Mouse (Mus musculus): ENCODE measurements around the gene Nab1. TPM values are rescaled to one million over a fixed set of nuclear protein-coding genes. Genes with fewer than 3 reads are reported as not detected.
"Not testable (repeated sequence)": the region's sequence is repeated elsewhere in the genome, so short reads cannot be mapped to it uniquely, and the experiment has no call there.

Nab1 gene
- polyA plus RNA-seq (2017; shearing (Covaris generic)): 10 to 100 TPM; 24.5 to 38.8 (median 26.0) TPM

DNA sequence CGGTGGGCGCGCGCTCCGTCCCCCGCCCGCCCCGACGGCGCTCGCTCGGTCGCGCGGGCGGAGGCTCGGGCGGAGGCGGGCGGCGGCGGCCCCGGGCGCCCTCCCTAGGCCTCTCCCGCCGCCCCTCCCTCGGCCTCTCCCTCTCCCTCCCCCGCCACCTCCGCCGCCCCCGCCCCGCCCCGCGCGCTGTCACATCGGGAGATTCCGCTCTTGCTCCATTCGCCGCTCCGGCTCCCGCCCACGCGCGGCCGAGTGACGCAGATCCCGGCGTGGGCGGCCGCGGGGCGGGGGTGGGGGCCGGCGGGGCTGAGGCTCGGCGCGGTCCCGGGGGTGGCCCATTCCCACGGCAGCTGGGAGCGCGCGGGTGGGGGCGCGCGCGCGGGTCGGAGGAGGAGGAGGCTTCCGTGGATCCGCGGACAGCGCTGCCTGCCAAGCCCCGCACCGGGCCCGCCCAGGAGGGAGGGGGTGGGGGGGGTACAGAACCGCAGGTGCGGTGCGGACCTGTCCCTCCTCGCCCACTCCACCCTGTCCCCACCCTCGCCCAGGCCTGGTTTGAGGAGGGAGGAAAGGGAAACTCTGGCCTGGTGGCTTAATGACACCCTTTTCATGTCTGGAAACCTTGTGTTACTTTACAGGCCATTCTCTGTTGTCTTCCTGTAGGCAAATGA lies at the start of gene Nab1:
Gene Nab1, minus strand, starts transcription at position 366 of the 668 bp plus-strand sequence.
- ATAC-seq: peak; percentile 48

DNA sequence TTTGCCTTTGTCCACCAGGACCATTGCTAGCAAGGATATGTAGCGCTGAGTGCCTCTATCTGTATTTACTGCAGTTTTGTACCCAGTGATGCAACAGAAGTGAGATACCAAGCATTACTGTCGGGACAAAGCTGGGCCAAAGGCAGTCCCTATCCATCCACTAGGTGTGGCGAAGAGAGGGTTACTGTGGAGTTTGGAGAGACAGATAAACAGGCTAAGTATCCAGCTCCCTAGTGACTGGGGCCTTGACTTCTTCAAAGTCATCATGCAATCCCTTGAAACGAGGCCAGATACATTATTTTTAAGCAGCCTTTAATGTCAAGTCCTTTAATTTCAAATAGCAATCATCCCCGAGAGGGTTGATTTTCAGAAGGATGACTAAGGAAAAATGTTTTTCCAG lies 47.0 kb upstream of the Nab1 start:
- no peak for ATAC-seq

DNA sequence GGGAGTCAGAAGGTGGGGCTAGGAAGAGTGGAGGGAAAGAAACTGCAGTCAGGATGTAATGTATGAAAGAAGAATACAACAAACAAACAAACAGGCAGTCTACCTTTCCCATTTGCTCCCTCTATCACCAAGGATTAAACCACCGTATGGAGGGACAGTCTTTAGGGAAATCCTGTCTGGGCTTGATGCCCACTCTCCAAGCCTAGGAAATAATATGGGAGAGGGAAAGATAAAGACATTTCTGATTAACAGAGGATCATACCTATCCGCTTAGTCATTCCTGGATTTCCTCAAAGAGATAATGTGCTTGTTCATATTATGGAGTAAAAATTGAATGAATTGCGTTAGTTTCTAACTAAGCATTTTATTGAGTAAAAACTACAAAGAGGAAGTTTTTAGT lies 46.3 kb upstream of the Nab1 start:
- no peak for ATAC-seq

DNA sequence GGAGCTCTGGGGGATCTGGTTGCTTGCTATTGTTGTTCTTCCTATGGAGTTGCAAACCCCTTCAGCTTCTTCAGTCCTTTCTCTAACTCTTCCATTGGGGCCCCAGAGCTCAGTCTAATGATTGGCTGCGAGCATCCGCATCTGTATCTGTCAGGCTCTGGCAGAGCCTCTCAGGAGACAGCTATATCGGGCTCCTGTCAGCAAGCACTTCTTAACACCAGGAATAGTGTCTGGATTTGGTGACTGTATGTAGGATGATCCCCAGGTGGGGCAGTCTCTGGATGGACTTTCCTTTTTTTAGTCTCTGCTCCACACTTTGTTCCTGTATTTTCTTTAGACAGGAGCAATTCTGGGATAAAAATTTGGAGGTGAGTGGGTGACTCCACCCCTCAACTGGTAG lies 39.6 kb upstream of the Nab1 start:
- not testable (repeated sequence) for ATAC-seq

DNA sequence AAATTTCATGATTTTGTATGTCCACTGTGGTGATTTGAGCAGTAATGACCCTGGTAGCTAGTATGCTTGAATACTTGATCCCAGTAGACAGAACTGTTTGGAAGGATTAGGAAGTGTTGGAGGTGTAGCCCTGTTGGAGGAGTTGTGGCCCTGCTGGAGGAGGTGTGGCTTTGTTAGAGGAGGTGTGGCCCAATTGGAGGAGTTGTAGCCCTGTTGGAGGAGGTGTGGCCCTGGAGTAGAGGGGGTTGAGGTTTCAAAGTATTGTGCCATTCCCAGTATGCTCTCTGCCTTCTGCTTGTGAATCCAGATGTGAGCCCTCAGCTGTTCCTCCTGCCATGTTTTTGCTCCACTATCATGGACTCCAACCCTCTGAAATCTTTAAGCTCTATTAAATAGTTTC lies 29.5 kb upstream of the Nab1 start:
- no peak for ATAC-seq

DNA sequence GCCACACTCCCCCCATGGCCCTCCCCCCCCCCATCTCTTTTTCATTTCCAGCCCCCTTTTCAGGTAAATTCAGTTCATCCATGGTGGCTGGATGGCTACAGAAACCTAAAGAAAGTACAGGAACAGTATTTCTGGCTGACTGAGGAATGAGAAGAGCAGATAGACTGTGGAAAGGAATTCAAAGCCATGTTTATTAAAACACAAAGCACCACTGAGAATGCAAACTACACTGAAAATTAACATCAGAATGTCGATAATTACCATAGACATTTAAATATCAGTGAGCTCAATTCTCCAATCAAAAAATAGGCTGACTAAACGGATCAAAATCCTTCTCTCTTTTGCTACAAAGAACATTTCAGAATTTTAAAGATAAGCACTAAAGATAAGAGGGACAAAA lies 27.2 kb upstream of the Nab1 start:
- no peak for ATAC-seq

DNA sequence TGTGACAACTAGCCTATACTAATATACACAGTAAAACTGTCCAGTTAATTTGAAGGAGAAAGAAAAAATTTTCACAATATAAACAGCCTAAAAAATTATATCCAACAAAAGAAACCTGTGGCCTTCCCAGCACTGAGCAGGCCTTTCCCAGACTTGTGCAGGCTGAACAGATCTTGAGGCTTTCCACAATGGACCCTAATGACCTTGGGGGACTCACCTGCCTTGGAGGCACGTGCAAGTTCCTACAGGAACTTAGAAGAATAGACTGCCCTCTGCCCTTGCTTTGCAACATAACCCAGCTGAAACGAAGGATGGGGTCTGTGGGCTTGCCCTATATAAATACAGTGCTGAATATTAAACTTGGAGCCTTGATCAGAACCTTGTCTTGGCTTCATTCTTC lies 26.8 kb upstream of the Nab1 start:
- no peak for ATAC-seq

DNA sequence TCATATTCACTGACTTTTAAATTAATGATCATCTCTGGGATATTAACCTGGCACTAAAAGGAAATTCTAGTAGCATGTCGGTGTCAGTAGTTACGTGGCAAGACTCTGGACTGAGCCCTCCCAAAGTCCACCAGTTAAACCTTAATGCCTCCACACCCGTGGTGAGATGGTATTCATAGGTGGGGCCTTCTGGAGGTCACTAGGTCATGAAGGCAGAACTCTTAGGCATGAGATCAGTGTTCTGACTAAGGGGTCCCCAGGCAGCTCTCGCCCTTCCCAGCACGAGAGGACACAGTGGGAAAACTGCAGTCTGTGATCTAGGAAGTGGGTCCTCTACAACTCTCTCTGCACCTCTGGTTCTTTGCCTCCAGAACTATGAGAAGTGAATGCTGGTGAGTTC lies 24.2 kb upstream of the Nab1 start:
- ATAC-seq: no peak

DNA sequence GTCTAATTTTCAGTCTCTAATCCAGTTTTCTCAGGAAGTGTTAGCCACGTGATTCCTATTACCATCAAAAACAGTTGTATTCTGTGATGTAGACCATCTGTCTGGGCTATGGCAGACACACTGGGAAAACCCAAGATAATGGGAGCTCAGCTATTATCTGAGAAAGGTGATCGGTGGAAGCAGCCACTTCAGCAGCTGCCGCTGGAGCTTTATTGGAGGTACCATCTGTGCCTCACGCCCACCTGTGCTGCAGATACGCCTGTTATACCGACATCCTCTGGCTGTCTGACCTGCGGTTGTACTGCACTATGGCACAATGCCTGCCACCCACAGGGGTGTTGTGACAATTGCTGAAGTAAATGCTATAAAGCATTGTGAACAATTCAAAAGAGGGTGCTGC lies 23.7 kb upstream of the Nab1 start:
- no peak for ATAC-seq

DNA sequence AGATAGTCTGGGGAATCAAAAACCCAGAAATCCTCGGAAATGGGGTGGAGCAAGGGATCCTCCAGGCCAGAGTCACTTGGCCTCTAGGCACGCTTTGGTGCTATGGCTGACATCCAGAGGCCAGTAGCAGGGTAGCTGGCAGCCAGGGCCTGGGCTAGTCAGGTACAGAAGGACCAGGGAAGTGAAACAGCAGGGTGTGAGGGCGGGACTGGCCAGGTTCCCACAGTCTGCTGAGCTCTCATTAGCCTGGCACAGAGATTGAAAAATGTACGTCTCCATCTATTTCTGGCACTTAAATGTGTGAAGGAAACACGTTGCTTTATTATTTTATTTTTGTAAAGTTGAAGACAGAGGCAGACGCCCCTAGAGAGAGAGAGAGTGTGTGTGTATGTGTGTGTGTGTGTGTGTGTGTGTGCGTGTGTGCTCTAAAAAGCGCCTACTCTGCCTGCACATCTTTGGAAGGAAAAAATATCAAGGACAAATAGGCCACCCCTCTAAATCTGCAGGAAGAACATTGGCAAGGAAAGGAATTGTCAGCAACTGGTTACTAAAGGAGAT lies 21.0 kb upstream of the Nab1 start:
- ATAC-seq: no peak

DNA sequence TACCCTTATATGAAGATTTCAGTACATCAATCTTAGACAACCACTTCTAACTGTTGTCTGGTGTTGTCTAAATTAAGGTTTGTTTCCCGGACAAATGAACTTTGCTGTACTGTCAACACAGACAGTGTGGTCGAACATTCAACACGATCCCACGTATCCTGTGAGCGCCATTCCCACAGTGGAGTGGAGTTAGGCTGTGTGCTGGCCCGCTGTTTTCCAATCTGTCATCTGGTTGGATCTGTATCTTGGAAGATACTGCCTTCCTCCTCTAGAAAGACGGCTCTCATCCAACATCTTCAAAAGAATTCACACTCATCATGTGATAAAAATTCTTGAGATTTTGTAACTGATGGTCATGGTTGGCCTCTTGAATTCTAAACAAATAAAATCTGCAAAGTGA lies 19.7 kb upstream of the Nab1 start:
- no peak for ATAC-seq

DNA sequence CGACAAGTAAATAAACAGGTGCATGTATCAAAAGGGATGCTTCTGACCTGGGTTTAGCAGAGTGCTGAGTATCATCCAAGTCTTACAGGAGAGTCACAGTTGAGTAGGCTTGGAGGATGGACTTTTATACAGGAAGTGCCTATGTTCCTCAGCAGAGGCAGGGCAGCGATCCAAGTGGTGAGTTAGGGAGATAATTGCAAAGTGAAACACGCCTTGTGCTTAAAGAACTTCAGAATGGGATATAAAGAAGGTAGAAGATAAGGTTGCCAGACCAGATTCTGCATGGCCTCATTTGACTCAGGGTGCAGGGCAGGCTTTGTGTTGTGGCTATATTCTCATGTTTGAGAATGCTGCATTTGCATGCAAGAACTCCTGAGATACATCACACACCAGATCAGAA lies 14.8 kb upstream of the Nab1 start:
- ATAC-seq: no peak

DNA sequence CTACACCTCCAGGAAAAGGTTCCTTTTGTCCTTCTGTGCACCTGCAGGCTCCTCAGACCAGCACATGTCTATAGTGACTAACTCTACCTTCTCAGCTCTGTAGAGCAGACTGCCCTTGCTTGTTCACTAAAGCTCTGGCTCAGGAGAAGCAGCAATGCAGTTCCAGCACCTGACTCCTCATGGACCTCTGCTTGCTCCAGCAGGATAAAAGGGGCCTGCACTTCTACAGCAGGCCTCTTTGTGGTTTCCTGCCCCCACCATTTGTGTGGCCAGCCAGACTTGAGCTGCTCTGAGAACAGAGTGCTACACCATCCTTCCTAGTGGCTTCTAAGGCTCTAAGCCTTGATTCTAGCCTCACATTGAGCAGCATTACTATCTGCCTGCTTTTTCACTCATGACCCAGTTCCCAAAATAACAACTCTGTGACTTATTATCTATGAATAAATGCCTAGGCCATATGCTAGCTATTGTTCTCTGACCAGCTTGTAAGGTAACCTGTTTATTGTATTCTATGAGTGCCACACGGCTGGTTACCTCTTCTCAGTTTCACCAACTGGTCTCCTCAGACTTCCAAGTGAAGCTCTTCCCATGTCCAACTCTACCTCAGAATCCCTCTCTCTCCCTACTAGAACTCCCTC lies 11.4 kb upstream of the Nab1 start:
- no peak for ATAC-seq

DNA sequence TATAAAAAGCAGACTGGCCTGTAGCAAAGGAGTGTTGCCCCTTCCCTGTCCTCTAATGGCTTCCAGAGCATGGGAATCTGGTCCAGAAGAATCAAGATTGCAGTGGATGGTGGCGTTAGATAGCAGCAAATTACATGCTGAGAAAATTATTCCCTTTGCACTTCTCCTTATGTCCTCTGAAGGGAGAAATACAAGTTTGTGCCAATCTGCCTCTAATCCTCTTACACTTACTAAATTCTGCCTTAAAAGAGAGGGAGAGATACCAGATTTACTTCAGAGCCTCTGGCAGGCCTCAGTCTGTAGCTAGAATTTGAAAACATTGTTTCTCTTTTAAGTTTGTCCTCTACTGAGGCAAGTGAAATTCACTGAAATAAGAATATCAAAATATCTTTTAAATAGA lies 5.7 kb upstream of the Nab1 start:
- ATAC-seq: no peak

DNA sequence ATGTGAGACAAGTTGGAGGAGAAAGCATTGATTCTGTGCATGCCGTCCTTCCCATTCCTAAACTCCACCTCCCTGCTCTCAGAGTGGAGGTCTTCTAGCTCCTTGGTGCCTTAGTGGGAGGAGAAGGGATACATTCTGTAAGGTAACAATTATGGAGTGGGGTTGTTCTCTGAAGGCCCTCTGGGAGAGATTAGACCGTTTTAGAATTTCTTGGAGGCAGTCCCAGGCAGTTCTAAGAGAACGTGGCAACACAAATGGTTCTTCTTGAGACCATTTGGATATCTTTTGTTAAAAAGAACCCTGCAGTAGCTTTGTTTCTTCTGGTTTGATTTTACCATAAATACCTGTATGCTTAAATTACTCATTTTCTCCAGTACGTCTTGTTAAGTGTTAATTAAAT lies 1.8 kb upstream of the Nab1 start:
- ATAC-seq: no peak

DNA sequence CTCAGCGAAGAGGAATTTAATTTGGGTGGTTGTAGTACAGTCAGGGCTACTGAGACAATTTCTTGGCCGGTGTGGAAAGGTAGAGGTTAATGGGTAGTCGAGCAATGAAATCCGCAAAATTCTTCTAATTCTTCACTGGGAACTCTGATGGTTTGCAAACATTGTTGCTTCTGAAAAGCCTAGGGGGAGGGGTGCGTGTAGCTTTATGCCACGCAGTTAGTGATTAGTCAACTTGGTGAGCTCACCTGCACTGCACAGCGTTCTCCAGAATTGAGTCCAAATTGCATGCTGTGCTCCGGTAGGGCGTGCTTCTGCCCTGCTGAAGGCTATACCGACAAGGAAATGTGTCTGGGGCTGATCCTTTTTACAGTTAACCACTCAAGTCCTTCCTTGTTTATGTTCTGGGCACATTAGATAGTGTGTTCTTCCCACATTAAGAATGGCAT lies 1.2 kb upstream of the Nab1 start:
- ATAC-seq: peak; percentile 24

DNA sequence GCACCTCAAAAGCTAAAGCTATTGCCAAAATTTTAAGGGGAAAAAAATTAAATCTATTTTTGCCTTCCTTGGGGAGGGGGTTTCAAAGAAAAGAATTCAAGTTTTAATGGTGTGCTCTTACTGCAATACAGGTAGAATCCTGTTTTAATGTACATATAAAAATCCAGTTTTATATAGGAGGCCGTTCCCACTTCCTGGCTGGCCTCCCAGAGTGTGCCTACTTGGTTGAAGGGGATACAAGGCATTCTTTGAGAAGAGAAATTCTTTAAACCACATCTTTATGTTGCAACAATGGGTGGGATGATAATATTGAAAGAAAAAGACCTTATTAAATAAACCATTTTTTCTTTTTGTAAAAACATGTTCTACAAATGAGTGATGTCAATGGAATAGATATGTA lies 611 bp upstream of the Nab1 start:
- ATAC-seq: no peak

DNA sequence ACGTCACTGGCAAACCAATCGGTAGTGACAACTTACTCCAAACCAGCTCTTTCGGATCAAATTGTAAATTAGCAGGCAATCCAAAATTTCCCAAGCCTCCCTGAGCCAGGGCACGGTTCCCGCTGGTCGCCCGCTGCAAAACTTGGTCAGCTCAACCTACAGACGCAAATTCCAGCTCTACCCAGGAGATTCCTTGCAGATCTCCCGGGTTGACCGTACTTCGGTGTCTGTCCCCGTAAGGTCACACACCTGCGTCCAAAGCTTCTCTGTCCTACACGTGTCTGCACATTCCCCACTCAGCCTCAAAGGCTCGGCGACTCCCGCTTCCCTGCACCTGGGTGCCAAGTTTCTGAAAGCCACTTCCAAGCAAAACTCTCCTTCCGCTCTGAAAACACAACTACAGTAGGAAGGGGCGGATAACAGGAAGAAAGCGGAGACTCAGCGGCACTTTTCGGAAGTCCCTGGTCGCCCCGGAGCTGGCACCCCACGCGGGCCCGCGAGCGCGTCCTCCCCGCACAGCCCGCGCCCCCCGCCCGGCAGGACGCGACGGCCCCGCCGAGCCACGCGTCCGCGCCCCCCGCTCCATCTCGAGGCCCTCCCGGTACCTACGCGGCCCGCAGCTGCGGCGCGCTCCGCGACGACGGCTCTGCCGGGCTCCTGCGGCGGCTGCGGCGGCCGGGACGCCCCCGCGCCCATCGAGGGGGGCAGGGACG lies 722 bp downstream of the Nab1 start:
- ATAC-seq: peak; percentile 68

DNA sequence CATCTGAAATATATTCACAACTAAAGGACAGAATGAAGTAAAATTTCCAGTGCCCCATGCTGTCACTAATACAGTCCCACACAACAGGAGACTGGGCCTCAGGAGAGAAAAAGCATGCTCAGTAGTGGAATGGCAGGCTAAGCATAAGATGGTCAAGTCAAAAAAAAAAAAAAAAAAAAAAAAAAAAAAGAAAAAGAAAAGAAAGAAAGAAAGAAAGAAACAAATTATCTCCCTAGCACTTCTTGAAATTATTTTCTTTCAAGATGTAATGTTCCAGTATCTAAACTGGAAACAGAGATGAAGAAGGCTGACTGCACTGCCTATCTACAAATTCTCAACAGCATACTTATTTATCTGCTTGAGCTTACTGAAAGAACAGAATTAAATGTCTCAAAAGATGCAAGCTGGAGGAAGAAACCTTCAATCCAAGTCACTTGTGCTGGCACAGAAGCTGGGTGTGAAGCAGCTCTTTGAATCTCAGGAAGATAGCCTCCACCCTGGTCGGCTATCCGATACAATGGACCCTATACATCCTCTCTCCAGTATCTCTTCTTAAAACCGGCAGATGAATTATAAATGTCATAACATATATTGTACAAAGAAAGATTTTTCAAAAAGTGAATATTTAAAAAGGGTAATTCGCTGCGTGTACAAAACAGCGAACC lies 1.6 kb downstream of the Nab1 start:
- no peak for ATAC-seq

DNA sequence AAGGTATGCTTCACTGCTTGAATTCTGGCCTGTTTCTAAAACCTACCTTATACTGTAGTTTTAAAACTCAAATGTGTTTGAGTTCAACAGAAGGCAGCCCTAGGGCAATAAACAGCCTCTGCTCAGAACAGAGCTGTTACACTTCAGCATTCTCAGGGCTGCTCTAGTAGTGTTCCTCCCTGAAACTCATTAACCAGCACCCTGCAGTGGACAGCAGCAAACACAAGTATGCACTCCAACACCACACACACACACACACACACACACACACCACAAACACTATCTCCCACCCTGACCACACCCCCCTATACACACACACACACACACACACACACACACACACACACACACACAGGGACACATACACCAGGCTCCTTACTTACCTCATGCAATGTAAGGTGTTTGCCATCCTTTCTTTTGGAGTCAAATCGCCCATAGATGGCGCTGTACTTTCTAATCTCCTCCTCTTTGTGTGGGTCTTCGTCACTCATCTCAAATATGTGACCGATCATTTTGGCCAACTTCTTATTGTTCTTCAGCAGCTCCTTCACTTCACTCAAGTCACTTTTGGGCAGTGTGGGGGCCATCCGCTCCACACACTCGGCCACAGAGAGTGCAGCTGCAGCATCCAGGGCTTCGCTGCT lies 10.8 kb downstream of the Nab1 start:
- no peak for ATAC-seq

DNA sequence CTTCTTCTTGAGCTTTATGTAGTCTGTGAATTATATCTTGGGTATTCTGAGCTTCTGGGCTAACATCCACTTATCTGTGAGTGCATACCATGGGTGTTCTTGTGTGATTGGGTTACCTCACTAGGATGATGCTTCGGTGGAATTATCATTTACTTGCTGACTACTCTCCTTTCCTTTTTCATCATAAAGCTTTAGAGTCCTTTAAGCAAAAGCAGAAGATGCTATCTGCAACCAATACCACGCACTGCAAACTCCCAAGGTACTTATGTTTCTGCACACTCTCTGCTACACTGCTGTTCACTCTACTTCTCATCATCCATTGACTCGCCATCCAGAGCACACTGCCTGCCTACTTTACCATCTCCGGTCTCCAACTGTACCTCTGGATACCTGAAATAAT lies 15.5 kb downstream of the Nab1 start:
- no peak for ATAC-seq

DNA sequence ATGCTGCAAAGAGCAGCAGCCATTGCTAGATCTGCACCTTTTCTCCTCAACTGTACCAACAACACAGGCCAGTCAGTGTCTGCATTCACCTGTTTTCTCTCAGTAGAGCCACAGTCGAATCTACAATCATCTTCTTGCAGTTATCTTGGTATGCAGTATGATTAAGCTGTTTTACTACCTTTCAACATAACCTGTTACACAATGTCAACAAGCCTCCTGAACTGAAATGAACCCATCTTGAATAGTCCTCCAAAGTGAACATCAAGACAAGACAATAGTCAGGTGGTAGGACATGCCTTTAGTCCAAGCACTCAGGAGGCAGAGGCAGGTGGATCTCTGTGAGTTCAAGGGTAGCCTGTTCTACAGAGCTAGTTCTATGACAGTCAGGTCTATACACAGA lies 26.2 kb downstream of the Nab1 start:
- ATAC-seq: no peak
